Mouse (Mus musculus) liver, embryonic 16.5 days (tissue): Measurements from ENCODE around the gene Ctdsp2. TPM values are rescaled to one million over a fixed set of nuclear protein-coding genes. Genes with fewer than 3 reads are reported as not detected.

Experiments used
- ATAC-seq: fragments of 200-750 bp; cut with Nextera tagmentation; 2 replicates; pipeline ENCODE4 v1.8.0; 2017; ENCODE audit warnings: low read depth, mild to moderate bottlenecking, moderate number of reproducible peaks, moderate library complexity
- H3K27ac ChIP-seq: fragments of 300-500 bp; sonication (generic); 2 replicates; pipeline ENCODE4 v1.5.1; 2014; ENCODE audit warnings: mild to moderate bottlenecking, low read length
- H3K27me3 ChIP-seq: fragments of 300-500 bp; sonication (generic); 2 replicates; pipeline ENCODE4 v1.6.1; 2014; ENCODE audit warnings: low read depth, low read length, mixed read lengths; ENCODE audit not compliant: control insufficient read depth, insufficient read depth
- H3K36me3 ChIP-seq: fragments of 300-500 bp; sonication (generic); 2 replicates; pipeline ENCODE4 v1.6.1; 2014; ENCODE audit warnings: mild to moderate bottlenecking; ENCODE audit not compliant: control insufficient read depth, insufficient read depth
- H3K4me1 ChIP-seq: fragments of 300-500 bp; sonication (generic); 2 replicates; pipeline ENCODE4 v1.6.1; 2014; ENCODE audit warnings: low read depth, low read length, mixed read lengths; ENCODE audit not compliant: control insufficient read depth
- H3K4me2 ChIP-seq: fragments of 300-500 bp; sonication (generic); 2 replicates; pipeline ENCODE4 v1.6.1; 2014; ENCODE audit warnings: low read depth, low read length, mixed read lengths
- H3K4me3 ChIP-seq: fragments of 300-500 bp; sonication (generic); 2 replicates; pipeline ENCODE4 v1.5.1; 2014; ENCODE audit warnings: low read depth, mild to moderate bottlenecking, low read length
- H3K9ac ChIP-seq: fragments of 300-500 bp; sonication (generic); 2 replicates; pipeline ENCODE4 v1.6.1; 2014; ENCODE audit warnings: low read depth, low read length
- H3K9me3 ChIP-seq: fragments of 300-500 bp; sonication (generic); replicated peaks from 2 replicates; pipeline ENCODE4 v1.6.1; 2016; ENCODE audit warnings: low read length; ENCODE audit not compliant: control insufficient read depth
- WGBS: fragments of 180-500 bp; shearing (Covaris S2); extraction: QIAGEN DNeasy Blood & Tissue Kit; methylation state at CpG from one replicate; pipeline ENCODE4 v1.1.7; 2014; ENCODE audit not compliant: insufficient replicate concordance; 5-methylcytosine and 5-hydroxymethylcytosine counted together
- polyA plus RNA-seq: library from polyadenylated mRNA; unstranded; fragments of >200 nt; fragmentation: Nextera tagmentation; extraction: Ambion mirVana; gene quantifications from 2 replicates; pipeline ENCODE4 v1.2.1, GENCODE M21; 2015

Gene Ctdsp2
- 11.1 and 12.2 TPM in 2 replicates for polyA plus RNA-seq

GRCm38 (mm10) chr10:126978277-126978994 lies at the start of gene Ctdsp2:
Gene Ctdsp2, plus strand, starts transcription at chr10:126978717.
- peak within 1 kb of the TSS; percentile 85 for H3K4me3 ChIP-seq
- peak within 1 kb of the TSS; percentile 94 for H3K27ac ChIP-seq
- peak within 1 kb of the TSS; percentile 87 for H3K9ac ChIP-seq
- peak; percentile 93 for ATAC-seq
- WGBS = under 1% methylated on average over 50 of the region's 56 CpGs
- no peaks in the 10 kb centered on the region for H3K36me3 ChIP-seq
- peaks cover 44% of the 10 kb centered on the region for H3K4me1 ChIP-seq
- H3K9me3 ChIP-seq = no peaks in the 10 kb centered on the region
- no peaks in the 10 kb centered on the region; the same call in 1 of the 2 replicates for H3K27me3 ChIP-seq
- H3K4me2 ChIP-seq = peak within 1 kb of the TSS; percentile 91

DNA sequence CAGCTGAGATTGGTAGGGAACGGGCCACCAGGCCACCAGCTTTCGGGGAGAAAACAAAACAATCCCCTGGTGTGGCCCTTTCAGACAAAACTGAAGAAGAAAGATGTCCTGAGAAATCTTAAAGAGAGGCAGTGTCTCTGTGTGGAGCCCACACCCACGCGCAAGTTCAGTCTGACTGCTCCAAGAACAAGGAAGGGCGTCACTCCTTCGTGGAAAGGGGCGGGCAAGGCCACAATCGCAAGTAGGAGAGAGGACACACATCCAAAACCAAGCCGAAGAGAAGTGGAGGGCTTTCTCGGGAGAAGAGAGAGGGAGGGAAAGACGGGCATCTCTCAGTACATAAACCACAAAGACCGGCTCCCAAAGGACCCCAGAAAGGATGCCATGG lies 49.7 kb upstream of the Ctdsp2 start:
- ATAC-seq = no peak
- H3K9ac ChIP-seq = peak overlapping the region; percentile 7; the same call in 1 of the 2 replicates
- no peaks in the 10 kb centered on the region; the same call in none of the 2 replicates for H3K4me1 ChIP-seq
- no peaks in the 10 kb centered on the region for H3K9me3 ChIP-seq
- peak overlapping the region; percentile 60 for H3K4me2 ChIP-seq
- peak overlapping the region; percentile 55 for H3K4me3 ChIP-seq
- H3K27me3 ChIP-seq = peaks cover 34% of the 10 kb centered on the region
- H3K27ac ChIP-seq = peak overlapping the region; percentile 21; the same call in 1 of the 2 replicates
- WGBS = 24% methylated on average over 12 of the region's 12 CpGs
- H3K36me3 ChIP-seq = no peaks in the 10 kb centered on the region

DNA sequence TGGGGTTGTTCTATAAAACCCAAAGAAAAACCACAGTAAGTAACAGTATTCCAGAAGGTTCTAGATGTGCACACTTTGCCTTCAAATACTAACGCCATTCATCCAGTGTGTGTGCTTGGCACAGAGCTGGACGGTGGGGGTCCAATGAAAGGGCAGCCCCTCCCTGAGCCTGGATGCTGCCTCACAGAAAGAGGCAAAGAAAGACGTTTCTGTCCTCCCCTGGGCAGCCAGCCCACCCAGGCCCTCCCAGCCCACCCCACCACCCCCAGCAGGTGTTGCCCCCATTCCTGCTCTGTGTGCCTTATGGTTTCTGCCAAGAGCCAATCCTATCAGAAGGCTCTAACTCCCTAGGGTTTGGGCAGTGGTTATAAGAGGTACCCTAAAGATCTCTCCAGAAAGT lies 49.0 kb upstream of the Ctdsp2 start:
- Histone ChIP-seq H3K27ac (no peak overlapping the region), H3K4me1 (no peaks in the 10 kb centered on the region; the same call in none of the 2 replicates), H3K27me3 (peaks cover 34% of the 10 kb centered on the region), H3K4me3 (no peak overlapping the region), H3K9ac (no peak overlapping the region), H3K4me2 (no peak overlapping the region), H3K36me3 (no peaks in the 10 kb centered on the region), H3K9me3 (no peaks in the 10 kb centered on the region)
- ATAC-seq = no peak
- WGBS = 50% methylated on average over 3 of the region's 3 CpGs

DNA sequence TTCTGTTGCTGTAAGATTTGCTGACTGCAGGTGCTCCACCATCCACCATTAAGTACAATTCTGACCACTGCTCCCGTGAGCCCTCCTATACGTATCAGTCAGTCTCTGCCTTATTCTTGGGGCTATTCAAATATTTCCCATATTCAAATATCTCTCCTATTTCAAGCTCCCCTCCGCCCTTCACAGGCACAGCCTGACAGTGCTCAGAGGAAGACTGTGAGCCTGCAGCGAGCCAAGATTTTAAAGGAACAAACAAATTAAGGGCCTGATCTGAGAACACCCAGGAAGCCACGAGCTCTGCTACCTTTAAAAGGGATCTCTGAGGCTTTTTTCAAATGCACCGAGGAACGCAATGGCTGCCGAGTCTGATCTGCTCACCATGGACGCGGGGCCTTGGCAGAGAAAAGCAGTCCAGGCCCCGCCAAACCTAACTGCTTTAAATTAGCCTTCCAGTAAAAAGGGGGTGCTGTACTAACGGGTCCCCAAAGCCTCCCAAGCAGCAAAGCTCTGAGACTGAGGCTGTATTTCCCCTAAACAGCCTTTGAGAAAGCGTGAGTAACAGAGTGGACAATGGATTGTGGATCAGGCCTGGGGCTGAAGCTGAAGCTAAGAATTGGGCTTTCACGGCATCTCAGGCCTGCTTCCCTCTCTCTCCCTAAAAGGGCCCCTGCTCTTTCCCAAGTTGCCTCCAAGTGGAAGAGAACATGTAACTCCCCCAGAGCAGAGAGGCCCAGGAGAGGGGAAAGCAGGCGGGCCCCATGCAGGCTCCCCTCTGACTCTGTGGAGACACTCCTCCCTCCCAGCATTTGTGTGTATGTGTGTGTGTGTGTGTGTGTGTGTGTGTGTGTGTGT lies 48.0 kb upstream of the Ctdsp2 start:
- 59% methylated on average over 15 of the region's 15 CpGs for WGBS
- peaks cover 34% of the 10 kb centered on the region for H3K27me3 ChIP-seq
- no peak overlapping the region for H3K4me2 ChIP-seq
- no peak overlapping the region for H3K4me3 ChIP-seq
- H3K27ac ChIP-seq = no peak overlapping the region; the same call in 1 of the 2 replicates
- no peak overlapping the region for H3K9ac ChIP-seq
- no peak; the same call in 1 of the 2 replicates for ATAC-seq
- no peaks in the 10 kb centered on the region; the same call in none of the 2 replicates for H3K4me1 ChIP-seq
- H3K9me3 ChIP-seq = no peaks in the 10 kb centered on the region
- no peaks in the 10 kb centered on the region for H3K36me3 ChIP-seq

DNA sequence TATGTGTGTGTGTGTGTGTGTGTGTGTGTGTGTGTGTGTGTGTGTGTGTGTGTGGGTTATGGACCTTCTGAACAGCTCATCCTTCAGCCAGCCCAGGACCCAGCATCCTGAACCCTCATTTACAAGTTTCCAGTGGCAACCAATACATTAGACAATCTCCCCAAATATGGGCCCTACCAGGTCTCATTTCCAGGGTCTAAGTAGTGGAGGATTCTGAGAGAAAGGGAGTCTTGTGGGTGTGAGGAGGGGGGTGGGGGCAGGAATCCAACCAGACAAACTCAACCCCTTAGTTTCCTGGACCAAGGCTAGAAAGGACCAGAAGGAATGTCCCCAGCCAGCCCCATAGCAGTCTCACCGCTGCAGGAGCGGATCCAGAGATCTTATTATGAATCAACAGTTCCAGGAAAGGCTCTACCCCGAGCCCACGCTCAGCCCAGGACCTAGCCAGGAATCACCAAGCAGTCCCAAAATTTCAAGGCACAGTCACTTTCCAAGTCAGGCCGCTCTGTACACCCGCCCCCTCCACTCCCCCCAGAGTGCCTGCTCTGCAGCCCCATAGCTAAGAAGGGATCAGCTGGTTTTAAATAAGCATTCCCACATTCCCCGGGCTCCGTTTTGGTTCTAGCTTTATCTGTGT lies 47.3 kb upstream of the Ctdsp2 start:
- H3K36me3 ChIP-seq = no peaks in the 10 kb centered on the region
- no peak overlapping the region for H3K9ac ChIP-seq
- H3K4me3 ChIP-seq = no peak overlapping the region
- 56% methylated on average over 8 of the region's 8 CpGs for WGBS
- no peak for ATAC-seq
- H3K27ac ChIP-seq = 0 out of 2 replicates have a peak overlapping the region, but pooled peaks have one; percentile 14
- no peaks in the 10 kb centered on the region; the same call in none of the 2 replicates for H3K4me1 ChIP-seq
- no peaks in the 10 kb centered on the region for H3K9me3 ChIP-seq
- peaks cover 34% of the 10 kb centered on the region for H3K27me3 ChIP-seq
- H3K4me2 ChIP-seq = no peak overlapping the region

DNA sequence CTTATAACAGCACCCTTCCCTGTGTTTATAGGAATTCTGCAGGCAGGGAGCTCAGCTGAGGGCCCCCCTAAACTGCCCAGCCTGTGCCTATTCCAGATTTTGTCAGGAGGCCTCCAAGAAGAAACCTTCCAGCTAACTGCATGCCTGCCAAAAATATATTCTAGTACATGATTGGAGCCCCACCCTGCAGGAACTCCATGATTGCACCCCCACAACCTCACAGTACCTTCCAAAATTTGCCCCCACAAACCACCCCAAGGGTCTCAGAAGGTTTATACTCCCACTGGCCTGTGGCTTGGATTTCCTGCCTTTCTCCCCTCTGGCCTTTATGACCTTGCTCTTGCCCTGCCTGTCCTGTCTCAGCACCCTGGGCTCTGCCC lies 46.8 kb upstream of the Ctdsp2 start:
- H3K27me3 ChIP-seq = peaks cover 31% of the 10 kb centered on the region
- H3K27ac ChIP-seq = no peak overlapping the region
- no peaks in the 10 kb centered on the region; the same call in none of the 2 replicates for H3K4me1 ChIP-seq
- no peak overlapping the region for H3K4me2 ChIP-seq
- H3K36me3 ChIP-seq = no peaks in the 10 kb centered on the region
- ATAC-seq = no peak
- no peak overlapping the region for H3K9ac ChIP-seq
- no peak overlapping the region for H3K4me3 ChIP-seq
- H3K9me3 ChIP-seq = no peaks in the 10 kb centered on the region

DNA sequence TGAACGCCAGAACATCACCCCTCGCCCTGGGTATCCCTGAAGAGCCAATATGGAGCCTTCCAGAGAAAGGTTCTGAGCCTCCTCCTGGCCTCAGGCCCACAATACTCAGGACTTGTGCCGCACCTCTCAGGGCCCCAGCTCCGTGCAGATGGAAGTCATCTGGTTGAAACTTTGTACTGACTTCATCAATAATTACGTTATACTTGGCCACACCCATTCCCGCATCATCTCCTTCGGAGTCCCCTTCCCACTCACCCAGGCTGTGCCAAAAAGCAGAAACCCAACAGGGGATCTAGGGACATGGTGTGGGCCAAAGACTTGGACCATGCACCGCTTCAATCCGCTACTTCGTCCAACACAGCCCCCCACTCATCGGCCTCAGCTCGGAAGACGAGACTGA lies 44.0 kb upstream of the Ctdsp2 start:
- Histone ChIP-seq H3K4me2 (no peak overlapping the region), H3K4me3 (no peak overlapping the region), H3K27me3 (peaks cover 4% of the 10 kb centered on the region), H3K27ac (no peak overlapping the region), H3K36me3 (no peaks in the 10 kb centered on the region), H3K9ac (no peak overlapping the region), H3K9me3 (no peaks in the 10 kb centered on the region), H3K4me1 (no peaks in the 10 kb centered on the region)
- 81% methylated on average over 13 of the region's 13 CpGs for WGBS
- no peak for ATAC-seq

DNA sequence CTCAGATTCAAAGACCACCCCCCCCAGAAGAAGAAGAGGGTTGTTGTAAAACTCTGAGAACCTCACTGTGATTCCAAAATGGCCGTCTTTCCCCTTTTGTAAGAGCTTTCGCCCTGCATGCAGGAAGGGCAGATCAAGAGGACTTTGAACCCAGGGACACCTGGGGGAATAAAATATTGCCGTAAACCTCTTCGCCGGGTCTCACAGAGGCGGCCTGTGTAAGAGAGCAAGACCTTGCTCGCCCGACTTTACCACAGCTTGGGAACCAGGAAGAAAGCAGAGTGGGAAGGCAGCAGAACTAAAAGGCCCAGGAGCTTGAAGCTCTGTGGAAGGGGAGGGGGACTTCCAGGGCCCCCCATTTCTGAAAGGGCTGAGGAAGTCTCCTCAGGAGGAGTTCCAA lies 43.4 kb upstream of the Ctdsp2 start:
- Histone ChIP-seq H3K4me1 (no peaks in the 10 kb centered on the region), H3K9me3 (no peaks in the 10 kb centered on the region), H3K4me2 (no peak overlapping the region), H3K36me3 (no peaks in the 10 kb centered on the region), H3K27ac (no peak overlapping the region), H3K4me3 (no peak overlapping the region), H3K27me3 (peaks cover under 1% of the 10 kb centered on the region; the same call in 1 of the 2 replicates), H3K9ac (no peak overlapping the region)
- 74% methylated on average over 8 of the region's 8 CpGs for WGBS
- no peak for ATAC-seq
